ENCODE assay signal across 13 mouse cellular contexts in genomic region chr9:35402584-35402991, GRCm38 (mm10). TPM values are rescaled to one million over a fixed set of nuclear protein-coding genes. Genes with fewer than 3 reads are reported as not detected.
DNase-seq lines count a peak whose midpoint lies in the region; ATAC-seq lines count a peak whose summit lies in the region.
"Had no signal": no experiment of that assay in that cellular context is flagged by ENCODE, and none has a peak within 500 bp of the region (broad histone marks: within the 10 kb centered on the region; RNA-seq: fewer than 3 reads in every experiment).

No protein-coding gene starts in this region.

- no peaks in the 10 kb centered on the region for H3K36me3 ChIP-seq in embryonic facial prominence, embryonic 14.5 days (ENCODE audit: control insufficient read depth, insufficient read depth, low read length)
- no peaks in the 10 kb centered on the region for H3K36me3 ChIP-seq in neural tube, embryonic 14.5 days (ENCODE audit: control insufficient read depth, insufficient read depth, low read length)
- no peaks in the 10 kb centered on the region for H3K36me3 ChIP-seq in heart, embryonic 12.5 days
- H3K36me3 ChIP-seq: embryonic facial prominence, embryonic 13.5 days; G1E; heart, embryonic 13.5 days; lung, embryonic 15.5 days had no signal

- intact Hi-C loops in left cerebral cortex, postnatal 14 days (cut with DNase I) = loop anchor here (5.0 kb wide), 1 partner anchor 70 kb away; no protein-coding TSS in a partner anchor
- intact Hi-C loops in heart, postnatal 14 days (cut with DNase I) = no loop called here

- DNase-seq in embryonic facial prominence, embryonic 14.5 days (ENCODE audit: low spot score) = peak; percentile 24
- peak; percentile 60 to 71 for DNase-seq in frontal cortex, postnatal 10 days (ENCODE audit: low spot score in 2 of 2)
- peak; percentile 46 to 65 for DNase-seq in left cerebral cortex, postnatal 14 days (ENCODE audit: low spot score in 2 of 2)
- DNase-seq in heart, postnatal 14 days = no peak
- no peak for DNase-seq in lung, postnatal 14 days
- no peak for DNase-seq in adrenal gland, adult (ENCODE audit: inconsistent age in 2 of 2, low spot score in 1 of 2)
- DNase-seq: kidney, postnatal 14 days had no signal

- H3K27ac ChIP-seq in embryonic facial prominence, embryonic 14.5 days (replicated peaks; ENCODE audit: low read depth, low read length) = no peak overlapping the region
- H3K27ac ChIP-seq in neural tube, embryonic 14.5 days (ENCODE audit: low read depth, low read length) = no peak overlapping the region
- H3K27ac ChIP-seq in heart, embryonic 12.5 days (ENCODE audit: poor library complexity, severe bottlenecking) = no peak overlapping the region
- H3K27ac ChIP-seq: embryonic facial prominence, embryonic 13.5 days; heart, embryonic 13.5 days; lung, embryonic 15.5 days had no signal

- H3K9me3 ChIP-seq in embryonic facial prominence, embryonic 14.5 days (ENCODE audit: control insufficient read depth, low read length) = no peaks in the 10 kb centered on the region
- no peaks in the 10 kb centered on the region for H3K9me3 ChIP-seq in neural tube, embryonic 14.5 days (ENCODE audit: control insufficient read depth, low read length)
- H3K9me3 ChIP-seq in heart, embryonic 12.5 days (replicated peaks) = no peaks in the 10 kb centered on the region
- H3K9me3 ChIP-seq: embryonic facial prominence, embryonic 13.5 days; G1E; heart, embryonic 13.5 days; lung, embryonic 15.5 days had no signal

- H3K9ac ChIP-seq in embryonic facial prominence, embryonic 14.5 days (ENCODE audit: low read depth, low read length) = no peak overlapping the region
- no peak overlapping the region for H3K9ac ChIP-seq in neural tube, embryonic 14.5 days (replicated peaks; ENCODE audit: low read depth, low read length)
- no peak overlapping the region for H3K9ac ChIP-seq in heart, embryonic 12.5 days
- H3K9ac ChIP-seq: embryonic facial prominence, embryonic 13.5 days; heart, embryonic 13.5 days; lung, embryonic 15.5 days had no signal

- ATAC-seq in embryonic facial prominence, embryonic 14.5 days (ENCODE audit: low read depth) = no peak
- peak; percentile 91 for ATAC-seq in neural tube, embryonic 14.5 days (ENCODE audit: low read depth)
- ATAC-seq in heart, embryonic 12.5 days (ENCODE audit: insufficient number of reproducible peaks, low FRiP score) = no peak

- peaks cover 28% of the 10 kb centered on the region for H3K4me1 ChIP-seq in embryonic facial prominence, embryonic 14.5 days (ENCODE audit: control insufficient read depth, insufficient read depth, low read length)
- peaks cover 9% of the 10 kb centered on the region; the same call in 1 of the 2 replicates for H3K4me1 ChIP-seq in neural tube, embryonic 14.5 days (ENCODE audit: control insufficient read depth, insufficient read depth, low read length)
- H3K4me1 ChIP-seq in heart, embryonic 12.5 days (replicated peaks) = peaks cover 17% of the 10 kb centered on the region

- 0 out of 2 replicates have a peak, but pooled peaks cover 3% of the 10 kb centered on the region for H3K27me3 ChIP-seq in embryonic facial prominence, embryonic 14.5 days (replicated peaks; ENCODE audit: control insufficient read depth, insufficient read depth, low read length)
- H3K27me3 ChIP-seq in neural tube, embryonic 14.5 days (ENCODE audit: control insufficient read depth, insufficient read depth, low read length) = peaks cover 11% of the 10 kb centered on the region
- H3K27me3 ChIP-seq in heart, embryonic 12.5 days (replicated peaks) = 0 out of 2 replicates have a peak, but pooled peaks cover 6% of the 10 kb centered on the region

- no peak overlapping the region for H3K4me3 ChIP-seq in embryonic facial prominence, embryonic 14.5 days (ENCODE audit: low read depth, low read length)
- H3K4me3 ChIP-seq in neural tube, embryonic 14.5 days (ENCODE audit: low read depth, low read length) = no peak overlapping the region
- H3K4me3 ChIP-seq in heart, embryonic 12.5 days = no peak overlapping the region
- H3K4me3 ChIP-seq: embryonic facial prominence, embryonic 13.5 days; heart, embryonic 13.5 days; lung, embryonic 15.5 days had no signal

- no peak overlapping the region for H3K4me2 ChIP-seq in embryonic facial prominence, embryonic 14.5 days (ENCODE audit: low read depth, low read length)
- no peak overlapping the region for H3K4me2 ChIP-seq in neural tube, embryonic 14.5 days (ENCODE audit: low read depth, low read length)
- no peak overlapping the region for H3K4me2 ChIP-seq in heart, embryonic 12.5 days
- H3K4me2 ChIP-seq: embryonic facial prominence, embryonic 13.5 days; heart, embryonic 13.5 days; lung, embryonic 15.5 days had no signal

- 54% methylated on average over 3 of the region's 4 CpGs for WGBS in embryonic facial prominence, embryonic 14.5 days
- WGBS in neural tube, embryonic 14.5 days = 10% methylated on average over 4 of the region's 4 CpGs
- 73% methylated on average over 4 of the region's 4 CpGs for WGBS in heart, embryonic 12.5 days

RNA-seq across cellular contexts. Expression of gene Cdon, which starts 18.3 kb away (rescaled TPM):
- polyA plus RNA-seq in embryonic facial prominence, embryonic 14.5 days (2014; fragmentation: Nextera tagmentation; extraction: Ambion mirVana) = 15.8 and 19.7 TPM in 2 replicates
- total RNA-seq in left cerebral cortex, postnatal 14 days (2021) = 1 to 10 TPM; 9.0 to 9.9 TPM
- polyA plus RNA-seq in neural tube, embryonic 14.5 days (2014; fragmentation: Nextera tagmentation; extraction: Ambion mirVana) = 3.4 and 4.6 TPM in 2 replicates
- total RNA-seq in heart, postnatal 14 days (2021) = 10 to 100 TPM; 16.9 to 18.6 TPM
- polyA plus RNA-seq in heart, embryonic 12.5 days (2016; fragmentation: Nextera tagmentation; extraction: Ambion mirVana) = 7.0 and 8.2 TPM in 2 replicates

Comparison
In these comparisons a context has a peak if more than half of its experiments do, and no peak if none do; other contexts are left out.
1. DNase-seq: peak in embryonic facial prominence, embryonic 14.5 days (single experiment), frontal cortex, postnatal 10 days (2 of 2) and left cerebral cortex, postnatal 14 days (2 of 2); none in heart, postnatal 14 days (0 of 2), lung, postnatal 14 days (single experiment) and adrenal gland, adult (0 of 2).